Mouse (Mus musculus) kidney, postnatal 14 days (tissue): ENCODE results near the gene Ppp1r36.
"Not testable (repeated sequence)": the region's sequence is repeated elsewhere in the genome, so short reads cannot be mapped to it uniquely, and the experiment has no call there.

Source experiments
- DNase-seq: peaks from one replicate; pipeline ENCODE4 v3.0.0; 2022; ENCODE audit warnings: mixed read lengths

Gene Ppp1r36

DNA sequence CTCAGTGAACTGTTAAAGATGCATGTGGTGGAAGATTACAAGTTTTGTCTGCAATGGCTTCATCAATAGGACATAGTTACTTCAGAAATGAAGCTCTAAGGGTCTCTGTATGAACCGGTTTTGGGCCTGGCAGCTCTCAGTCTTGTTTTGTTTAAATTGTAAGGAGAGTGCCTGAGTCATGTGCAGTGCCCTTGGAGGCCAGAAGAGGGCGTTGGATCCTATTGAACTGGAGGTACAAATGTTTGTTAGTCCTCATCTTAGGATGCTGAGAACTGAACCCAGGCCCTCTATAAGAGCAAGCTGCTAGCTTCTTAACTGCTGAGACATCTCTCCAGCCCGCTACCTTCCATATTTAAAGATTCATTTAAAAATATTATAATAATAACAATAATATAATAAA, 15.7 kb upstream of the Ppp1r36 start:
- no peak for DNase-seq

GRCm38 (mm10) chr12:76402991-76403885, 14.1 kb upstream of the Ppp1r36 start:
- no peak for DNase-seq

GRCm38 (mm10) chr12:76403886-76404537, 13.3 kb upstream of the Ppp1r36 start, which contains the start of gene Hspa2:
Gene Hspa2 (plus strand): TSS chr12:76404176.
- peak; percentile 100 for DNase-seq

DNA sequence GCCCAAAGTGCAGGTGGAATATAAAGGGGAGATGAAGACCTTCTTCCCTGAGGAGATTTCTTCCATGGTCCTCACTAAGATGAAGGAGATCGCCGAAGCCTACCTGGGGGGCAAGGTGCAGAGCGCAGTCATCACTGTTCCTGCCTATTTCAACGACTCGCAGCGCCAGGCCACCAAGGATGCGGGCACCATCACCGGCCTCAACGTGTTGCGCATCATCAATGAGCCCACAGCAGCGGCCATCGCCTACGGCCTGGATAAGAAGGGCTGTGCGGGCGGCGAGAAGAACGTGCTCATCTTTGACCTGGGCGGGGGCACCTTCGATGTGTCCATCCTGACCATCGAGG, 12.5 kb upstream of the Ppp1r36 start:
- DNase-seq, result no peak

DNA sequence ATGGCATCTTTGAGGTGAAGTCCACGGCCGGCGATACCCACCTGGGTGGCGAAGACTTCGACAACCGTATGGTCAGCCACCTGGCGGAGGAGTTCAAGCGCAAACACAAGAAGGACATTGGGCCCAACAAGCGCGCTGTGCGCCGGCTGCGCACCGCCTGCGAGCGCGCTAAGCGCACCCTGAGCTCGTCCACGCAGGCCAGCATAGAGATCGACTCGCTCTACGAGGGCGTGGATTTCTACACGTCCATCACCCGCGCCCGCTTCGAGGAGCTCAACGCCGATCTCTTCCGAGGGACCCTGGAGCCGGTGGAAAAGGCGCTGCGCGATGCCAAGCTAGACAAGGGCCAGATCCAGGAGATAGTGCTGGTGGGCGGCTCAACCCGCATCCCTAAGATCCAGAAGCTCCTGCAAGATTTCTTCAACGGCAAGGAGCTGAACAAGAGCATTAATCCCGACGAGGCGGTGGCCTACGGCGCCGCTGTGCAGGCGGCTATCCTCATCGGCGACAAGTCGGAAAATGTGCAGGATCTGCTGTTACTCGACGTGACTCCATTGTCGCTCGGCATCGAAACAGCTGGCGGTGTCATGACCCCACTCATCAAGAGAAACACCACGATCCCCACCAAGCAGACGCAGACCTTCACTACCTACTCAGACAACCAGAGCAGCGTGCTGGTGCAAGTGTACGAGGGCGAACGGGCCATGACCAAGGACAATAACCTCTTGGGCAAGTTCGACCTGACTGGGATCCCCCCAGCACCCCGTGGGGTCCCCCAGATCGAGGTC, 12.0 kb upstream of the Ppp1r36 start:
- DNase-seq, result peak; percentile 28

DNA sequence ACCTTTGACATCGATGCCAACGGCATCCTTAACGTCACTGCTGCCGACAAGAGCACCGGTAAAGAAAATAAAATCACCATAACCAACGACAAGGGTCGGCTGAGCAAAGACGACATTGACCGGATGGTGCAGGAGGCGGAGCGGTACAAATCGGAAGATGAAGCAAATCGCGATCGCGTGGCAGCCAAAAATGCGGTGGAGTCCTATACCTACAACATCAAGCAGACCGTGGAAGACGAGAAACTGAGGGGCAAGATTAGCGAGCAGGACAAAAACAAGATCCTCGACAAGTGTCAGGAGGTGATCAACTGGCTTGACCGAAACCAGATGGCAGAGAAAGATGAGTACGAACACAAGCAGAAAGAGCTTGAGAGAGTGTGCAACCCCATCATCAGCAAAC, 11.4 kb upstream of the Ppp1r36 start:
- DNase-seq, result peak; percentile 10

DNA sequence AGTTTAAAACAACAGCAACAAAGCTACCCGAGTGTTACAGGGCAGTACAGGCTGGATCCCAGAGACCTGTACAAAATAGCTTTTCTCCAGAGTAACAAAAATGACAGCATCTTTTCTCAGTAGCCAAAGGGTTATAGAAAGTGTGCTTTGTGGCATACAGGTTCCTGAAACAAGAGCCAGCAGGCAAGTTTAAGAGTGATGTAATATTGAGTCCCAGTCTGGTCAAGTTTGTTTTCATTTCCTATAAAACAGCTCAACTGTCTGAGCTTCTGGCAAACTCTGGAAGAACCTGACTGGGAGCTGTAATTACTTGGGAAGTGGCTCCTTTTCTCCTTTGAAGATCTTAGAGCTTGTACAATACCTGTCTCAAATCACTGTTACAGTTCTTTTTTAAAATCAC, 10.2 kb upstream of the Ppp1r36 start:
- DNase-seq, result no peak

DNA sequence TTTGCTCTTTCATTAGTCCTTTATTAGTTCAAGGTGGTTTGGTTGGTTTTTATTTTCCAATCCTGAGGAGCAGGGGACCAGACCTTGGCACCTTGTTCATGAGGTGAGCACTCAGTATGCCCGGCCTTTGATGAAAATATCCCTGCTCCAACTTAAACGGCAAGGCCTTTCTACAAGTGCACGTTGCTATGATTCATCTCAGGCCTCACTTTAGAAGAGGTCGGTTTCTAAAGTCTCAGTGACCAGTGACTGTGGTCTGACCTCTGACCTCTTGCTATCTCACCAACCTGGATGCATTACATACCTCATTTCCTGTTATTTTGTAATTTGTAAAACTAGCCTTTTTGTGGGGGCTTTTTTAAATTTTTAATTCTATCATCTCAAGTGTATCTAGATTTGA, 8.2 kb upstream of the Ppp1r36 start:
- no peak for DNase-seq

DNA sequence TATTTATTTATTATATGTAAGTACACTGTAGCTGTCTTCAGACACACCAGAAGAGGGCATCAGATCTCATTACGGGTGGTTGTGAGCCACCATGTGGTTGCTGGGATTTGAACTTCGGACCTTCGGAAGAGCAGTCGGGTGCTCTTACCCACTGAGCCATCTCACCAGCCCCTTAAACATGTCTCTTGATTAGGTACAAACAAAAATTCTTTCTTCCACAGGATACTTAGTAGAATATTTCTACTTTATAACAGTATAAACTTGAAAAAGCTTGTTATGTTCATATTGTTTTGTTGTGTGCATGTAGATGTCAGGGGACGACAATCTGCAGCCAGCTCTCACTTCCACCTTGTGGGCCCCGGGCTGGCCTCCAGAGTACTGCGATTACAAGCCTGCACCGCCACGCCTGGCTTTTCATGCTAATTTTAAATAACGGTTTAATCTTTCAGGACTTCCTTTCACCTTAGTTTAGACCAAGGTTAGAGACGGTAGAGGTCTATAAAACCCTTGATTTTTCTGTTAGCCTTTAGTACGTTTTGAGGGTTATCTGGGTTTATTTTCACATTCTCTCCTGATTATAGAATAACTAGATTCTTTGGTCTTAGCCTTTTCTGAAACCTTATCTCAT, 1.8 kb upstream of the Ppp1r36 start:
- DNase-seq, result no peak

DNA sequence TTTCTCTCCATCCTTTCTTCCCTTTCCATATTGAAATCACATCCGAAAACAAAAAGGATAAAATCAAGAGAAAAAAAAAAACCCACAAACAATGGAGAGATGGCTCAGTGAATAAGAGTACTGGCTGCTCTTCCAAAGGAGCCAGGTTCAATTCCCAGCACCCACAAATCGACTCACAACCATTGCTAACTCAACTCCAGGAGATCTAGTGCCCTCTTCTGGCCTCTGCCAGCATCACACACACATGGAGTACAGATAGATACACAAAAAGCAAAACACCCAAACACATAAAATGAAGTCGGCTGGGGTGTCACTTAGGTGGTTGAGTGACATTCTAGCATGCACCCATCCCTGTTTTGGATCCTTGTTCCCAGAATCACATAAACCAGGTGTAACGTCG, 1.0 kb downstream of the Ppp1r36 start:
- no peak for DNase-seq

DNA sequence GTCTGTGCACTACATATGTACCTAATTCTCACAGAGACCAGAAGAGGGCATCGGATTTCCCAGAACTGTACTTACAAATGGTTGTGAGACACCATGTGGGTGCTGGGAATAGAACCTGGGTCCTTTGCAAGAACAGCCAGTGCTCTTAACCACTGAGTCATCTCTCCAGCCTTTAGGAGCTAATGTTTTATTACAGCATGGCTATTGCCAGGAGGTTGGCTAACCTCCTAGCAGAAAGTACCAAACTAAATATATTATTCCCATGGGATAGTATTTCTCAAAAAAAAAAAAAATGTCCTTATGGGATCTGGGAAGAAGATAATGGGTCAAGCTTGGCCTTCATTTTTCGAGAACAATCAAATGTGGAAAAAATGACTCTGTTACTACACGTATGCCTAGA, 7.9 kb downstream of the Ppp1r36 start:
- no peak for DNase-seq

DNA sequence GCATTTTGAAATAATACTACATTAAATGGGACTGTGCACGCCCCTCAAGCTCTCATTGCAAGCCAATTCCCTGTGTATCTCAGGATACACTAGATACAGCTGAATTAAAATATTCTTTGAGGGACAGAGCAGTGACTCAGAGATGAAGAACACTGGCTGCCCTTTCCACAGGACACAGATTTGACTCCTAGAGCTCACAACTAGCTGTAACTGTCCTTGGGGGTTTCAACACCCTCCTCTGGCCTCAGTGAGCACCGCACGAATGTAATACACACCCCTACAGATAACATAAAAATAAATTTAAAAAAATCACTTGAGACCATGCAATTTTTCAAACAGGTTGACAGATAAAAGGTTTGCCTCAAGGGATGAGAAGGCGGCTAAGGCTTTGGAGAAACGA, 10.2 kb downstream of the Ppp1r36 start:
- no peak for DNase-seq

DNA sequence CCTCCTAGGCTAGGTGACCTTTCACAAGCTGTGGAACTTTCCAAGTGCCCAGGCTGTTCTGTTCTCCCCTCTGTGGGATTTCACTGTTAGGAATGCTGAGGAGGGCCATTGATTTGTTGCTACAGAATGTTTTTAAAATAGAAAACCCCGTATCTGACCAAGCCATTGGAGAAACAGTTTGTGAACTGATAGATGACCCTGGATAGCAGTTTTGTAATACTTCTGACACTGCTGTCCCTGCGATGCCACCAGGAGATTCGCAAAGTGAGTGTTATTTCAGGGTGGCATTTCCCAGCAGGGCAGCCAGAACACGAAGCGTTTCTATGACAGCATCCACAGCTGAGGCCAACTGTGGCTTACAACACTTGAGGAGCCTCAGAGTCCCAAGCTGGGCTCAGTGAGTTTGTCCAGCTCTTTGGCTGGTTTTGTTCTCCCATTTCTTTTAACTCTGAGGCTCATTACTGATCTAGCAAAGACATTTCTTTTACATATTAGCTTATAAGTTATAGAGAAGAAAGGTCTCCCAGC, 13.6 kb downstream of the Ppp1r36 start:
- DNase-seq, result no peak

- DNase-seq, result no peak
These were observed 14.1 kb downstream of the Ppp1r36 start for GRCm38 (mm10) chr12:76431431-76431830.

- DNase-seq, result no peak
These were observed 16.8 kb downstream of the Ppp1r36 start for GRCm38 (mm10) chr12:76434111-76434510.

DNA sequence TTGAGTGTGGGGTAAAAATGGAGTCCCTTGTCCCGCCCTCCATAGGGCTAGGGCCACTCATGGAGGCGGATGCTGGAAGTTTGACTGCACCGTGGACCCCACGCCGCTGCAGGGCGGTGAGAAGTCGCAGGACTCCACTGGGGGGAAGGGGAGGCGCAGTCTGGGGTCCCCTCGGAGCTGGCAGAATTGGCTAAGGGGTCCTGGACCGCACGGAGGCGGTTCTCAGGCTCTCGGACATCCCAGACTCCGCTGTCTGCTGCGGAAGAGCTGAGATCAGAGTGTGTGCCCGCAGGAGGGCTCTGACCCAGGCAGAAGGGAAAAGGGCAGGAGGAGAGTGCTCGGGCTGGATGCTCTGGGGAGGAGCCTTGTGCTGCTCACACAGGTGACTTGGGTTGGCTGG, 17.7 kb downstream of the Ppp1r36 start:
- DNase-seq, result no peak

DNA sequence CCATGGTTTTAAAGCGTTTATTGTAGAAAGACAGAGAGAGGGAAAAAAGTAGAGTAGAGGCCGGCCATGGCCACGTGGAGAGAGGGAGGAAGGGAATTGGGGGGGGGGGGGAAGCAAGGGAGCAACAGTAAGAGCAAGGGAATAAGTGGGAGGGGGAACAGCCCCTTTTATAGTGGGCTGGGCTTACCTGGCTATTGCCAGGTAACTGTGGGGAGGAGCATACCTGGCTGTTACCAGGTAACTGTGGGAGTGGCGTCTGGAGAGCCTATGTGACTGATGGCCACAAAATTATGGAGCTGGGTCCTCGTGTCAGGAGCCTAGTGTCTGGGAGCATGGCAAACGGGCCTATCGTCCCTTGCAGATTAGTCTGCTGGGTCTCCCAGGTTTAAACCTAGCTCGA, 18.2 kb downstream of the Ppp1r36 start:
- DNase-seq, result no peak

GRCm38 (mm10) chr12:76443488-76443887, 26.1 kb downstream of the Ppp1r36 start:
- DNase-seq, result not testable (repeated sequence)

DNA sequence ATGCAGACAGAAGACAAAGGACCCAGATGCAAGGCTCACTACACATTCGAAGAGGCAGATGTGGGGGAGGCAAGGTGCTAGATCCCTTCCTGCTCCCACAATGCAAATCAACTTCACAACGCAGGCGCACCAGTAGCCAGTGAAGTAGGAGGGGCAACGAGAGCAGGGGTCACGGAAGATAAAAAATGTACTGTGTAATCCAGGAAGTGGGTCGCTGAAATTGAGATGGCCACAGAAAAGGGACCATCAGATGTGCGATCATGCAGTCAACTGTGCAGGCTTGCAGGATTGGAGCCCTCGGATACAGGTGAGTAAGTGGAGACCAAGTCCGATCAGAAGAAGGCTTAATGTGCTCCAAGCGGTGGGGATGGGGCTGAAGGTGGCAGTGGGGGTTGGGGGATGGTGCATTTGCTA, 27.0 kb downstream of the Ppp1r36 start:
- peak; percentile 17 for DNase-seq

DNA sequence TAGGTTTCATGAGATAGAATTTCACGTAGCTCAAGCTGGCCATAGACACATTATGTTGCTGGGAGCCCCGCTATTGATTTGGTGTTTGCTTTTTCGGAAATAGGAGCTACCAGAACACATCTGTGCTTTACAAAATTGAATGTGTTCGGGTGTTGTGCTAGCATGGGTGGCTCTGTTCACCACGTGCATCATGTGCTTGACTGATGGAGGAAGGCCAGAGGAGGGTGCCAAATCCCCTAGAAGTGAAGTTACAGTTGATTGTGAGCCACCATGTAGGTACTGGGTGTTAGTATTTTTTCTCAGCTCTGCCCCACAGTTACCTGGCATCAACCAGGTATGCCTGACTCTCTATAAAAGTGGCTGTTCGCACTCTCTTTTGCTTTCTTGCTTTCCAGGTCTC, 27.5 kb downstream of the Ppp1r36 start:
- DNase-seq, result no peak

DNA sequence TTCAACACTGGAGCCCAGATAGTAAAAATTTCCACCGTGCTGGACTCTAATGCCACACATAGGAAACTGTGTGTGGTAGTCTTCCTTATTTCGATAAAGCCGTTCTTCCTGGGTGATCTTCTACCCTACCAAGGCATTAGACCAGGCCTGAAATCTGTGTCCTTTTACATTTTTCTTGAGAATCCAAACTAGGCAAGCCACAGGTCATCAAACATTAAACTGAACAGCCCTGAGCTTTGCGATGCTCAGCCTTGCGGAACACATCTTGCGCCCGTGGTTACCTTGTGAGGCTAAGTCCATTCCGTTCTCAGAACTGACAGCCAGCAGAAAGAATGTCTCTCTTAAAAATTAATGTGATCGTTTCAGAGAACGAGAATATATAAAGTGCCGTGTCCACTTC, 28.9 kb downstream of the Ppp1r36 start:
- DNase-seq, result peak; percentile 79

- no peak for DNase-seq
These were observed 30.8 kb downstream of the Ppp1r36 start for GRCm38 (mm10) chr12:76448127-76448526.

DNA sequence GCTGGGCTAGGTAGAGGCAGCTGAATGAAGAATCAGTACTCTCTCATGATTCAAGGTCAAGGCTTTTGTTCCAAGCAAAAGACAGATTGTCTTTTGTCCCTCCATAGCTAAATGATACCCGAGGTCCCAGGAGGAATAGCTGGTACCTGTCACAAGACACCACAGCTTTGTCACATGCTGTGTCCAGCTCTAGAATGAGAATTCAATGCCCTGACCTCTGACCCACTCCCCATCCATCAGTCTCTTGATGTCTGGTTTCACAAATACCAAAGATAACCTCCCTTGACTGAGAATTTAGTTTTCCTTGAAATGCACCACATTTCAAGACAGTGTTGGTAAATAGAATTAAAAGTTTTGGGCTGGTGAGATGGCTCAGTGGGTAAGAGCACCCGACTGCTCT, 34.9 kb downstream of the Ppp1r36 start:
- no peak for DNase-seq
